Mouse (Mus musculus): ENCODE results near the gene Plekhg3. TPM values are rescaled to one million over a fixed set of nuclear protein-coding genes. Genes with fewer than 3 reads are reported as not detected.

The Plekhg3 gene
- total RNA-seq, 2 experiments from 2014 or later: 10.6 to 11.4 TPM

DNA sequence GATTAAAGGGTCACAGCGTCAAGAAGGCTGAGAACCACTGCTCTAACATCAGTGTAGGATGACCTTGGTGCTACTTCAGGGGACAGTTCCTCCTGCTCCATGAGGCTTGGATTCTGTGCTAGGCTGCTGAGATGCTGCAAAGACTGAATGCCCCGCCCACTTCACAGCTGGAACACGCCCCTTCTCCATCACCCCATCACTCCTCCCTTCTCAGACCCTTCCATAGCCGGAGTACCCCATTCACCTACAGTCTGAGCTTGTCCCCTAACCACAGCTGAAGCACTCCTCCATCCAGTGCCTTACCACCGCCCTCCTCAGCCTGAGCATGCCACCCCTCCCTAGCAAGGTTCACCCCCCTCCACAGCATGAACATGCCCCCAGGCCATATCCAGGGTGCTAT, 89.2 kb downstream of the Plekhg3 start:
- no peak for DNase-seq

DNA sequence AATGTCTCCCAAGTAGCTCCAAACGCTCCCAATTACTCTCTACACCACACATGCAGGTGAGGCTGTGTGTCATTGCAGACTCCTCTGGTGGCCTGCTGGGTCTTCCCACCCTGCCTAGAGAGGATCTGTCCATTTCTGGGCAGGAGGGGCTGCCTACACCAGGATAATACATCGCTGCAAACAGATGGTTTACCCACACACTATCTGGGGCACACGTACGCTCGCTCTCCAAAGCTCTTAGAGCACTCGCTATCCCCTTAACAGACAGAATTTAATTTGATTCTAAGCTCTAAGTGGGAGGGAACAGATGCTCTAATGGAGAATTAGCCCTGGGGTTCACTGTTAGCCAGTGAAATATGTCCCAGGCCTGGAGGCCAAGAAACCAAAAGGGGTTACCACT, 92.7 kb downstream of the Plekhg3 start:
- DNase-seq: no peak

Small RNAs within 50 kb of the gene (microRNA-seq; reads per million reads assigned to microRNA genes)
- 0 reads per million in 2 experiments for gene Mir5135

Other genes starting within 250 kb of the Plekhg3 start
- under 1 TPM; 0.46 to 0.52 TPM for gene Akap5, start 206.0 kb upstream of the Plekhg3 start, total RNA-seq (2021)
- 1 to 10 TPM; 5.2 to 5.8 TPM for gene Zbtb25, start 161.3 kb upstream of the Plekhg3 start, total RNA-seq (2021)
- 1 to 10 TPM; 2.9 to 3.0 TPM for gene Zbtb1, start 160.6 kb upstream of the Plekhg3 start, total RNA-seq (2021)
- 1 to 10 TPM; 5.4 to 6.2 TPM for gene Hspa2, start 126.7 kb upstream of the Plekhg3 start, total RNA-seq (2021)
- under 1 TPM in 1 of 2 experiments, not detected in 1; 0.18 TPM for gene Ppp1r36, start 113.4 kb upstream of the Plekhg3 start, total RNA-seq (2021)
- 10 to 100 TPM; 85.1 to 89.0 TPM for gene Sptb, start 179.7 kb downstream of the Plekhg3 start, total RNA-seq (2021)
- gene Churc1, start 234.6 kb downstream of the Plekhg3 start, total RNA-seq (2021): 10 to 100 TPM; 91.6 to 92.1 TPM
- 10 to 100 TPM; 11.0 to 15.6 TPM for gene Fntb, start 234.7 kb downstream of the Plekhg3 start, total RNA-seq (2021)

All from heart, adult 18-20 months (tissue).